Mouse (Mus musculus): ENCODE results near the gene Mpv17.

- TF ChIP-seq E2F4 (IDR thresholded peaks at IDR 0.05; ENCODE audit: insufficient read depth) (no peak), POLR2A (IDR thresholded peaks at IDR 0.05; ENCODE audit: insufficient read length, low read depth) (peak; percentile 81), REST (IDR thresholded peaks at IDR 0.05; ENCODE audit: insufficient read depth, insufficient read length) (peak; percentile 16), USF1 (IDR thresholded peaks at IDR 0.05; ENCODE audit: low read depth) (no peak), TCF12 (IDR thresholded peaks at IDR 0.05; ENCODE audit: insufficient read depth, poor library complexity, severe bottlenecking) (no peak), MYOD1 (IDR thresholded peaks at IDR 0.05; ENCODE audit: control insufficient read depth in 1 of 3, insufficient read length in 2 of 3, low read depth in 2 of 3) (peak in 2 of 3 experiments; percentile 44 to 54), MYOG (IDR thresholded peaks at IDR 0.05; ENCODE audit: control insufficient read depth in 1 of 3, insufficient read depth in 1 of 3, insufficient read length in 2 of 3, low read depth in 2 of 3) (peak in 1 of 3 experiments; percentile 49), CEBPB (IDR thresholded peaks at IDR 0.05; ENCODE audit: insufficient read depth, poor library complexity, severe bottlenecking) (no peak)
Observed at GRCm38 (mm10) chr5:31192939-31193630, 39.0 kb upstream of the Mpv17 start, which contains the start of the genes Snx17 and Eif2b4.

Measured in myocyte (in vitro differentiated cells).